ENCODE assay signal across 8 mouse cellular contexts in genomic region chr4:108780057-108780863, GRCm38 (mm10). TPM values are rescaled to one million over a fixed set of nuclear protein-coding genes. Genes with fewer than 3 reads are reported as not detected.
DNase-seq lines count a peak whose midpoint lies in the region; ATAC-seq and TF ChIP-seq lines count a peak whose summit lies in the region.

Zfyve9 (minus strand) TSS chr4:108780798.

- H3K4me2 ChIP-seq in embryonic facial prominence, embryonic 13.5 days: peak within 1 kb of the TSS; percentile 72
- H3K4me2 ChIP-seq in kidney, embryonic 14.5 days (replicated peaks; ENCODE audit: low read depth, low read length): peak within 1 kb of the TSS; percentile 50

- DNase-seq in 3134 (ENCODE audit: extremely low read depth, insufficient read length, low spot score): peak; percentile 76
- DNase-seq in adrenal gland, postnatal 36 days: peak; percentile 88 to 94
- peak; percentile 84 for DNase-seq in heart, embryonic 10.5 days (ENCODE audit: low spot score)
- DNase-seq in liver, adult 2 months (ENCODE audit: extremely low read depth, low read depth, low spot score): peak; percentile 30
- peak; percentile 11 to 65 for DNase-seq in monocyte, adult 2 months (ENCODE audit: low read depth in 1 of 2, low spot score in 2 of 2)
- DNase-seq in spleen, postnatal 14 days (ENCODE audit: low spot score in 2 of 2): peak; percentile 41 to 62

- peak within 1 kb of the TSS; percentile 100 for H3K9ac ChIP-seq in embryonic facial prominence, embryonic 13.5 days
- peak within 1 kb of the TSS; percentile 99 for H3K9ac ChIP-seq in kidney, embryonic 14.5 days (ENCODE audit: low read depth, low read length)
- H3K9ac ChIP-seq in liver, adult 2 months (ENCODE audit: low read depth, low read length): peak within 1 kb of the TSS; percentile 99

- no peaks in the 10 kb centered on the region for H3K9me3 ChIP-seq in embryonic facial prominence, embryonic 13.5 days
- H3K9me3 ChIP-seq in heart, embryonic 10.5 days: no peaks in the 10 kb centered on the region
- no peaks in the 10 kb centered on the region for H3K9me3 ChIP-seq in kidney, embryonic 14.5 days (ENCODE audit: control insufficient read depth, low read length)

- H3K27ac ChIP-seq in embryonic facial prominence, embryonic 13.5 days: peak within 1 kb of the TSS; percentile 98
- peak within 1 kb of the TSS; percentile 99 for H3K27ac ChIP-seq in heart, embryonic 10.5 days
- H3K27ac ChIP-seq in kidney, embryonic 14.5 days (ENCODE audit: low read depth, low read length): peak within 1 kb of the TSS; percentile 92
- peak within 1 kb of the TSS; percentile 92 for H3K27ac ChIP-seq in liver, adult 2 months (replicated peaks; ENCODE audit: insufficient read depth, low read depth, low read length)

- TF ChIP-seq CTCF in liver, adult 2 months (IDR thresholded peaks at IDR 0.05; ENCODE audit: low read depth, low read length): peak; percentile 76

- 0 out of 2 replicates have a peak, but pooled peaks have one; percentile 26 for TF ChIP-seq POLR2A in liver, adult 2 months (IDR thresholded peaks at IDR 0.05; ENCODE audit: extremely low read depth, insufficient read depth, low read length)

- no peaks in the 10 kb centered on the region for H3K4me1 ChIP-seq in embryonic facial prominence, embryonic 13.5 days
- peaks cover 7% of the 10 kb centered on the region; the same call in 1 of the 2 replicates for H3K4me1 ChIP-seq in heart, embryonic 10.5 days
- 0 out of 2 replicates have a peak, but pooled peaks cover 4% of the 10 kb centered on the region for H3K4me1 ChIP-seq in kidney, embryonic 14.5 days (ENCODE audit: control insufficient read depth, insufficient read depth, low read length)
- peaks cover 2% of the 10 kb centered on the region; the same call in 1 of the 2 replicates for H3K4me1 ChIP-seq in liver, adult 2 months (ENCODE audit: control insufficient read depth, insufficient read depth, low read length)

- H3K4me3 ChIP-seq in embryonic facial prominence, embryonic 13.5 days: peak within 1 kb of the TSS; percentile 97
- peak within 1 kb of the TSS; percentile 93 for H3K4me3 ChIP-seq in heart, embryonic 10.5 days
- peak within 1 kb of the TSS; percentile 95 for H3K4me3 ChIP-seq in kidney, embryonic 14.5 days (ENCODE audit: low read length)
- peak within 1 kb of the TSS; percentile 96 for H3K4me3 ChIP-seq in liver, adult 2 months (ENCODE audit: insufficient read depth, low read depth, low read length)

- WGBS in embryonic facial prominence, embryonic 13.5 days: under 1% methylated on average over 63 of the region's 111 CpGs
- under 1% methylated on average over 93 of the region's 111 CpGs for WGBS in heart, embryonic 10.5 days
- WGBS in kidney, embryonic 14.5 days: under 1% methylated on average over 78 of the region's 111 CpGs
- 2% methylated on average over 89 of the region's 111 CpGs for WGBS in liver, adult 2 months

- H3K36me3 ChIP-seq in embryonic facial prominence, embryonic 13.5 days: no peaks in the 10 kb centered on the region
- H3K36me3 ChIP-seq in heart, embryonic 10.5 days: no peaks in the 10 kb centered on the region
- H3K36me3 ChIP-seq in kidney, embryonic 14.5 days (ENCODE audit: control insufficient read depth, insufficient read depth, low read length): no peaks in the 10 kb centered on the region
- H3K36me3 ChIP-seq in liver, adult 2 months (ENCODE audit: control insufficient read depth, insufficient read depth, low read length): no peaks in the 10 kb centered on the region

- no peaks in the 10 kb centered on the region for H3K27me3 ChIP-seq in embryonic facial prominence, embryonic 13.5 days
- no peaks in the 10 kb centered on the region for H3K27me3 ChIP-seq in heart, embryonic 10.5 days (ENCODE audit: insufficient read depth, poor library complexity, severe bottlenecking)
- no peaks in the 10 kb centered on the region for H3K27me3 ChIP-seq in kidney, embryonic 14.5 days (ENCODE audit: control insufficient read depth, insufficient read depth, low read length)
- no peaks in the 10 kb centered on the region for H3K27me3 ChIP-seq in liver, adult 2 months (ENCODE audit: control insufficient read depth, insufficient read depth, low read length)

- H3K79me2 ChIP-seq in liver, adult 2 months (ENCODE audit: control insufficient read depth, insufficient read depth, low read length): no peaks in the 10 kb centered on the region; the same call in 1 of the 2 replicates

- ATAC-seq in embryonic facial prominence, embryonic 13.5 days (ENCODE audit: insufficient number of reproducible peaks, insufficient read depth, low FRiP score, low TSS enrichment, low read depth): peak; percentile 88
- ATAC-seq in kidney, embryonic 14.5 days (ENCODE audit: low FRiP score, low TSS enrichment): peak; percentile 94

RNA-seq across cellular contexts. Expression of gene Zfyve9, which starts in this region (rescaled TPM):
- total RNA-seq in adrenal gland, postnatal 36 days (2021): 10 to 100 TPM; 26.3 to 31.3 TPM
- 6.6 and 7.2 TPM in 2 replicates for polyA plus RNA-seq in embryonic facial prominence, embryonic 13.5 days (2015; fragmentation: Nextera tagmentation; extraction: Ambion mirVana)
- 3.3 and 3.4 TPM in 2 replicates for polyA plus RNA-seq in heart, embryonic 10.5 days (2016; fragmentation: Nextera tagmentation; extraction: Ambion mirVana)
- polyA plus RNA-seq in kidney, embryonic 14.5 days (2014; fragmentation: Nextera tagmentation; extraction: Ambion mirVana): 7.2 and 7.5 TPM in 2 replicates
- total RNA-seq in liver, adult 2 months (2014; rRNA removed): 15.0 and 15.4 TPM in 2 replicates
- 2.1 and 2.2 TPM in 2 replicates for polyA plus RNA-seq in liver, adult 2 months (2012; rRNA removed)

Comparison
In these comparisons a context has a peak if more than half of its experiments do, and no peak if none do; other contexts are left out.
1. Peak in every context shown above with its lines: DNase-seq, ATAC-seq, H3K4me3 ChIP-seq and H3K27ac ChIP-seq.
2. DNase-seq: peak in every context shown above with its lines; median percentile 91 in adrenal gland, postnatal 36 days; 84 in heart, embryonic 10.5 days; 76 in 3134; 52 in spleen, postnatal 14 days; 38 in monocyte, adult 2 months; 30 in liver, adult 2 months.